Mouse (Mus musculus) C2C12 (cell line): Measurements from ENCODE around the gene Tnni2.

Experiments used
- CEBPB ChIP-seq: IDR thresholded peaks from one replicate; pipeline ENCODE4 v1.6.1; 2011; ENCODE audit warnings: low read depth, mild to moderate bottlenecking, control low read depth, moderate library complexity
- CTCF ChIP-seq: IDR thresholded peaks from one replicate; pipeline ENCODE4 v1.5.1; 2011; ENCODE audit not compliant: control insufficient read depth, insufficient read depth, insufficient read length
- MAX ChIP-seq: IDR thresholded peaks from one replicate; pipeline ENCODE4 v1.6.1; 2011; ENCODE audit warnings: mild to moderate bottlenecking, control low read depth
- MYOG ChIP-seq: IDR thresholded peaks from one replicate; pipeline ENCODE4 v1.6.1; 2011; ENCODE audit not compliant: control insufficient read depth, insufficient read length; ENCODE audit errors: extremely low read depth
- USF1 ChIP-seq: IDR thresholded peaks from one replicate; pipeline ENCODE4 v1.6.1; 2011; ENCODE audit warnings: low read depth, mild to moderate bottlenecking, control low read depth, moderate library complexity

DNA sequence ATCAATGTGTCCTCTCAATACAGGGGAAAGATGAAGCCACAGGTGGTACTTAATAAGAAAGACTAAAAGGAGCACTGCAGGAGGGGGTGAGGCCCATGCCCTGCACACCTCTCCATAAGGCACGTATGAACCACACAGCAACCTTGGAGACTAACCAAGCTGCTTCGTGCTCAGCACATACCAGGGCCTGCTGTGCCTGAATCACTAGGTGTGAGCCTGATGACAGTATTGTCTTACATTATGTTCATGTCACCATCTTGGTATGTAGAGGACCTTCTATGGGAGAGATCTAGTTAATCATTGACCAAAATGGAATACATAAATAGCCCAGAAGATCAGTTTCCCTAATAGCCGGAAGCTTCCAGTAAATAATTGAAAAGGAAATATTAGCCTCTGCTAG is 32.0 kb upstream of the Tnni2 start:
- TF ChIP-seq CTCF (no peak), USF1 (no peak), MYOG (no peak), CEBPB (no peak), MAX (no peak)
